Mouse (Mus musculus): ENCODE measurements at regions not wholly inside any gene's neighbourhood (a gene's known extent, or its start where the extent isn't known, plus 50 kb on each side); places are given as distances from the start of the nearest gene placed in this dataset.

GRCm38 (mm10) chr16:73835715-73836440 is 575.7 kb downstream of the Robo2 start:
- DNase-seq = no peak

- no peak for DNase-seq
These were observed 590.0 kb downstream of the Robo2 start for GRCm38 (mm10) chr16:73821387-73822338.

- DNase-seq = no peak
These were observed 607.1 kb downstream of the Robo2 start for GRCm38 (mm10) chr16:73804572-73804971.

DNA sequence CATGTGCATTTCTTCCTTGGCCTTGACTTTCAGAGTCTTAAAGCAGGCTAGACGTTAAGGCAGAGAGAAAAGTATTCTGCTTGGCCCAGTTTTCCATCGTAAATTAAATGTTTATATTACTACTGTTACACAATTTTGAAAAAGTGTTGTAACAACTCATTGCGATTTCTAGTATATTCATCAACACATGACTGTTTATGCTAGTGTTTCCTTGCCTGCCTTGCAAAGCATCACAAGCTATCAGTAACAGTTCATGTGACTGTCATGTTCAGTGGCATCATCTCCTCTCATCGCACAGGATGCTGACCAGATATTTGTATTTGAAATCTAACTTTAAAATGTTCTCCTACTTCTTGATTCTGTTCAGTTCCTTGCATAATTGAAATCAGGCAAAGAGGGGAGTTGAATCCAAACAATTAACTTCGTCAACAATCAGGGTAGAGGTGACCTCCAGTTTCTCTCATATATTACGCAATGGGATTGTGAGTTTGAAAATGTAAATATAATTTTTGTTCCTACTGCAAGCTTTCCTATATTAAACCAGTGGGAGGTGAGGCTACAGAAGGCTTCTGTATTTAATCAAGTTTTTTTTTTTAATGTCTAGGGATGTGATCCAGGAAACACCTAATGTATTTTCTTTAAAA is 615.0 kb downstream of the Robo2 start:
- DNase-seq = no peak

DNA sequence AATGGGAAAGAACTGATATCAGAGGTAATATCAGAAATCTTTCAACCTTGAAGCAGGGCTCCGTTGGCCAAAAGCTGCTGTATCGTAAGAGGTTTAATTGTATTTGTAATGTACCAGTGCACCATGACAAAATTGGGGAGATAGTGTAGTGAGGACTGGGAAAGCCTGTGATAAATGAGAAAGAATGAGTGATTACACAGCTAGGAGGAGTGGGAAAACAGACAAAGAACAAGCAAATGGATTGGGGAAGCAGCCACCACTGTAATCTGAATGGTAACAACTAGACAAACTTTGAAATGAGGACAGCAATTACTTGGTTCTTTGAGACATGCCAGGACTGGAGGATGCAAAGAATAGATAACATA is 626.6 kb downstream of the Robo2 start:
- DNase-seq = no peak

DNA sequence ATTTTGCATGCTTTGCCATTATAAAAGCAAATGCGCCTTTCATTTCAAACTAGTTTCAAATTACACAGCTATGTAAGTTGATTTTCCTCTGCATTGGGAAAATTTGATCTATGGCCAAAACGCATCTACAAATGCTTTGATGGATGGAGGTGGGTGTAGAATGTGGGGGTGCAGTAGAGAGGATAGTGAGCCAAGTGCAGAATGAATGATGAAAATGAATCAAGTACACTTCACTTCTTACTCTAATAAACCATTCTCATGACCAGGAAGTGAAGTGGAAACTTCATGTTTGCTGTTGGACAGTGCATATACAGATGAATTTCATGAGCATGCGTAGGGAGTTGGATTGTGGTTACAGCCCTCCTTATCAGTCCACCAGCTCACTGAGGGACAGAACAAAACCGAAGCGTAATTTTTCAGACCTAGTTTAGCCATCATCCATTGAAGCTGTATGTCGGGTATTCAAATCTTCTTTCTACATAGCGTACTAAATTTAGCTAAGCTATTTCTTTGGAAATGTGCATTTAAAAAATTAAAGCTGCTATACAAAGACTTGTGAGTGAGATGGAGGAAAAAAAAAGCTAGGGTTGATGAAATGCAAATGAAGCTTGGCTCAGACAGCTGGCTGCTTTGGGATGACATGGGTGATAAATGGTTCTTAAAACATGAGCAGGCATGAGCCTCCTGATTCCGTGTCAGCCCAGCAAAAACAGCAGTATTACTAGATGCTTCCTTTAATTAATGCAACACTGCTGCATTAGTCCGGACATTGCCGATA is 627.1 kb downstream of the Robo2 start:
- no peak for DNase-seq

DNA sequence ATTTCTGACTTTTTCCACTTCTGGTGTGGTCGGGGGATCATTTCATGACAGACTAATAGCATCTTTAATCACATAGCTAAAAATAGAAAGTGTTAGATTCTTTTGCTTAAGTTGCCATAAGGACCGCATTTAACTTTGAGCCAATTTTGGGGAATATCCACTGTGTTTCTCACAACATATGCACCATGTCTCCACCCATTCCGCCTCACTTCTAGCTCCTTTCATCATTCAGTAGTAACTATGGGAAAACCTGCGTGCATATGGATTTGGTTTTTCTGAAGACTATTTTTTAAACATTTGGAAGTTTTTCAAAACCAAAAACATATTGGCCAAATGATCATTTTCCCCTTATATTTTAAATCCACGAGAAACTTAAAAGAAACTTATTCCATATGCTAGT is 639.2 kb downstream of the Robo2 start:
- DNase-seq = no peak

DNA sequence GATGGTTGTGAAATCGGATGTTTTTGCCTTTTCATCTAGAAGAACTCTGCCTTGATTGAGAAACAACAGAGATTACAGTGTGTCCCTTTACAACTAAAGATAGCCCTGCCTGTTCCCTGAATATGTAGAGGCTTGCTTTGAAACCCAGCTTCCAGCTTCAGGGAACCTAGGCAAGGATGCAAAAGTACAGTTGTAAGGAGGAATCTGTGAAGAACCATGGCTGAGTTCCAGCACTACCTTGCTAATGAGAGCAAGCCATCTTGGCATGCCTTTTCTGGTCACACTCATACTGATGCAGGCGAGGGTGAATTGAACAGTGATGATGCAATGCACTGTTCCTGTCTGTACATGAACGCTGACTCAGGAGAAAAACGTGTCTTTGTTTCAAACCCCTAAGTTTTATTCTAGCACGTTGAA is 641.2 kb downstream of the Robo2 start:
- DNase-seq = peak; percentile 30 to 42

DNA sequence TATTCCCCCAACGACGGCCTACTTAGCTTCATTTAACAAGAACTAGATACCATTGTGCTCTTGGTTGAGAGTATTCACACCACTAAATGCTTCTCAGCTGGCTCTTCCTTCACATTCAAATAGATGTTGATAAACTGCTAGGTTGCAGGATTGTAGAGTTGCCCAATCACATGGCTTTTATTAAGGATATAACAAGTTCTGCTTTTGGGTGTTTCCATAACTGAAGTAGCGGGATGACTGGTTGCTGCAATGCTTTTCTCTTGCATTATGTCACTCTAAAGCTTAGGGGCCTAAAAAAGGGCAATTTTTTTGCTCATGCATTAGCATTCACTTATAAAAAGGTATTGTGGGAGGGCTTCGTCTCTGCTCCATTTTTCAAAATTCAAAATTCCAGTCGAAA is 641.9 kb downstream of the Robo2 start:
- DNase-seq = no peak

DNA sequence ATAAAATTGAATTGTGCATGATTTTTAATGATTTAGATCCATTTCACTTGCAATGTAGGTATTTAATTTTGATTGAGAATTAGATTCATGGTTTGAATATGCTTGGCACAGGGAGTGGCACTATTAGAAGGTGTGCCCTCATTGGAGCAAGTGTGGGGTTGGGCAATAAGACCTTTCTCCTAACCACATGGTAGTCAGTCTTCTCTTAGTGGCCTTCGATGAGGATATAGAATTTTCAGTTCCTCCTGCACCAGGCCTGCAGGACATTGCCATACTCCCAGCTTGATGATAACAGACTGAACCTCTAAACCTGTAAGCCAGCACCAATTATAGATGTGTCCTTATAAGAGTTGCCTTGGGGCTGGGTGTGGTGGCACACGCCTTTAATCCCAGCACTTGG is 642.9 kb downstream of the Robo2 start:
- DNase-seq = no peak

GRCm38 (mm10) chr16:73765184-73765583 is 646.4 kb downstream of the Robo2 start:
- DNase-seq = no peak

DNA sequence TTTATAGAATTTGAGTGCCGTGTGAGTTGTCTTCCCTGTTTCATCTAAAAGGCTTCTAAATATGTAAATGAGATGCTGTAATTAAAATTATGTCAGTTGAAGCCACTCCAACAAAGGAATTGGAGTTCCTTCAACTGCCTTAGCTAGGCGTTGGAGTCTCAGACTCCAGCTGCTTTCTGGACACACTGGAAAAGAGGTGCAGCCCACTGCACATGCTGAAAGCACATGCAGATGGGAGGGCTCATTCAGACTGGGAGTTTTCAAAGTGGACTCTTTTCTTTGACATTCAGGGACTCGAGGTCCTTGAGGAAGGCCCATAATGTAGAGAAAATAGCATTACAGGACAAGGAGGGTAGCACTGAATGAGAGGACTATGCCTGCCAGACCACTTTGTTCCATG is 650.7 kb downstream of the Robo2 start:
- peak in 1 of 2 experiments; percentile 10 for DNase-seq

GRCm38 (mm10) chr16:73758872-73759271 is 652.8 kb downstream of the Robo2 start:
- no peak for DNase-seq

- DNase-seq = no peak
These were observed 657.3 kb downstream of the Robo2 start for GRCm38 (mm10) chr16:73754302-73754701.

- DNase-seq = no peak
These were observed 683.3 kb downstream of the Robo2 start for GRCm38 (mm10) chr16:73728297-73728696.

- DNase-seq = peak; percentile 42 to 47
These were observed 691.9 kb downstream of the Robo2 start for GRCm38 (mm10) chr16:73719691-73720090.

DNA sequence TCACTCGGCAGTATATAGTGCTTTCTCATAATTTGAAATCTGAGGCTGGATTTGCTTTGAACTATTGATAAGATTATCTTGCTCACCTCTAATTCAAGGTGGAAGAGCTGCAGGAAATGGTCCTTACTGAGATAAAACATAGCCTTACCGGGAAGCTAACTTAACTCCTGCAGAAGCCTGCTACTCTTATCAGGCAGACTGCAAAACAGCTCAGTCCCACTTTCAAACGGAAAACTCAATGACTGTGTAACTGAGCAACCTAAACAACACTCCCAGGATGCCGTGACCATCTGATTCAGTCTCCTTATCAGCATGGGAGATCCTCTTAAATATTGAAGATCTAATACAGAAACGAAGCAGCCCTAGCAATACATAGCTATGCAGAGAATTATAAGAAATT is 695.3 kb downstream of the Robo2 start:
- DNase-seq = no peak

- peak; percentile 9 to 11 for DNase-seq
These were observed 704.6 kb downstream of the Robo2 start for GRCm38 (mm10) chr16:73707051-73707450.

DNA sequence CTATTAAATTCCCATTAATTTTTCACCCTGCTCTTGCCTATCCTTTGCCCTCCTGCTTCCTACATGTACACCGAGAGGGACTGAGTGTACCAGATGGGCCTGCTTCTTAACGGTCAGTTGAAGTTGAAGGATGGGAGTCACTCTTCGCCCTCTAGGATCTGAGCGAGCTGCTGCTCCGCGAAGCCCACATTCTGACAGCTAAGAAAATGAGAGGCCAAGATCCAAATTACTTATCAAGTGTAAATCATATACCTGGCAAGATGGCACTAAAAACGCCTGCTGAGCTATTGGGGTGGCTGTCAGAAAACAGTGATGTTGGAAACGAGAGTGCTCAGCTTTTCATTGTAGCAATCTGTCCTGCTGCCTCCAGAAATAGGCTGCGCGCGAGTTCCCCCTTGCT is 722.4 kb downstream of the Robo2 start:
- peak; percentile 77 to 82 for DNase-seq

- no peak for DNase-seq
These were observed 731.8 kb downstream of the Robo2 start for GRCm38 (mm10) chr16:73679804-73680203.

- no peak for DNase-seq
These were observed 741.1 kb downstream of the Robo2 start for GRCm38 (mm10) chr16:73670516-73670915.

- DNase-seq = no peak
These were observed 758.5 kb downstream of the Robo2 start for GRCm38 (mm10) chr16:73652976-73653690.

Data from cerebellum, postnatal 10 days (tissue).